Mouse (Mus musculus) hindbrain, embryonic 16.5 days (tissue): ENCODE measurements around the gene Plpp3. TPM values are rescaled to one million over a fixed set of nuclear protein-coding genes. Genes with fewer than 3 reads are reported as not detected.
A peak's percentile ranks its signal among the peaks of the same experiment; 100 is the strongest.

Experiments
- ATAC-seq: fragments of 200-750 bp; cut with Nextera tagmentation; 2 replicates; pipeline ENCODE4 v1.8.0; 2017; ENCODE audit warnings: moderate TSS enrichment, moderate library complexity
- H3K27ac ChIP-seq: fragments of 300-500 bp; sonication (generic); 2 replicates; pipeline ENCODE4 v1.5.1; 2014; ENCODE audit warnings: low read depth, mild to moderate bottlenecking, control low read depth, low read length, moderate library complexity
- H3K27me3 ChIP-seq: fragments of 300-500 bp; sonication (generic); replicated peaks from 2 replicates; pipeline ENCODE4 v1.6.1; 2014; ENCODE audit warnings: low read length; ENCODE audit not compliant: control insufficient read depth, insufficient read depth
- H3K36me3 ChIP-seq: fragments of 300-500 bp; sonication (generic); 2 replicates; pipeline ENCODE4 v1.6.1; 2014; ENCODE audit warnings: mild to moderate bottlenecking, low read length, moderate library complexity, mixed read lengths; ENCODE audit not compliant: control insufficient read depth, insufficient read depth
- H3K4me1 ChIP-seq: fragments of 300-500 bp; sonication (generic); 2 replicates; pipeline ENCODE4 v1.6.1; 2014; ENCODE audit warnings: low read depth, low read length; ENCODE audit not compliant: control insufficient read depth, insufficient read depth
- H3K4me2 ChIP-seq: fragments of 300-500 bp; sonication (generic); 2 replicates; pipeline ENCODE4 v1.6.1; 2014; ENCODE audit warnings: mild to moderate bottlenecking, low read length, control low read depth, moderate library complexity
- H3K4me3 ChIP-seq: fragments of 300-500 bp; sonication (generic); 2 replicates; pipeline ENCODE4 v1.5.1; 2014; ENCODE audit warnings: mild to moderate bottlenecking, low read length, control low read depth, moderate library complexity
- H3K9ac ChIP-seq: fragments of 300-500 bp; sonication (generic); 2 replicates; pipeline ENCODE4 v1.6.1; 2014; ENCODE audit warnings: low read depth, mild to moderate bottlenecking, control low read depth, low read length, moderate library complexity
- H3K9me3 ChIP-seq: fragments of 300-500 bp; sonication (generic); 2 replicates; pipeline ENCODE4 v1.6.1; 2014; ENCODE audit warnings: mild to moderate bottlenecking, low read length, moderate library complexity; ENCODE audit not compliant: control insufficient read depth
- WGBS: fragments of 180-500 bp; shearing (Covaris S2); extraction: QIAGEN DNeasy Blood & Tissue Kit; methylation state at CpG from one replicate; pipeline ENCODE4 v1.1.7; 2014; 5-methylcytosine and 5-hydroxymethylcytosine counted together
- polyA plus RNA-seq: library from polyadenylated mRNA; unstranded; fragments of >200 nt; fragmentation: Nextera tagmentation; extraction: Ambion mirVana; gene quantifications from 2 replicates; pipeline ENCODE4 v1.2.1, GENCODE M21; 2015

Gene Plpp3
- polyA plus RNA-seq, 1 experiment from 2014 or later, result 122 TPM

GRCm38 (mm10) chr4:105218202-105218601 is 61.1 kb downstream of the Plpp3 start:
- no peak overlapping the region for H3K4me2 ChIP-seq
- no peaks in the 10 kb centered on the region for H3K27me3 ChIP-seq
- no peak for ATAC-seq
- WGBS, result 68% methylated on average over 10 of the region's 10 CpGs
- no peaks in the 10 kb centered on the region for H3K36me3 ChIP-seq
- H3K27ac ChIP-seq, result no peak overlapping the region; the same call in 1 of the 2 replicates
- H3K9ac ChIP-seq, result no peak overlapping the region
- H3K4me1 ChIP-seq, result no peaks in the 10 kb centered on the region; the same call in 1 of the 2 replicates
- no peak overlapping the region for H3K4me3 ChIP-seq
- no peaks in the 10 kb centered on the region for H3K9me3 ChIP-seq

GRCm38 (mm10) chr4:105219316-105219715 is 62.2 kb downstream of the Plpp3 start:
- Histone ChIP-seq H3K4me3 (no peak overlapping the region), H3K4me1 (no peaks in the 10 kb centered on the region; the same call in 1 of the 2 replicates), H3K36me3 (no peaks in the 10 kb centered on the region), H3K27me3 (no peaks in the 10 kb centered on the region), H3K9me3 (no peaks in the 10 kb centered on the region), H3K9ac (no peak overlapping the region), H3K4me2 (no peak overlapping the region), H3K27ac (no peak overlapping the region)
- peak; percentile 63; the same call in 1 of the 2 replicates for ATAC-seq
- WGBS, result 69% methylated on average over 13 of the region's 13 CpGs

GRCm38 (mm10) chr4:105220849-105221248 is 63.7 kb downstream of the Plpp3 start:
- H3K4me3 ChIP-seq, result no peak overlapping the region
- 0 out of 2 replicates have a peak overlapping the region, but pooled peaks have one; percentile 2 for H3K27ac ChIP-seq
- H3K27me3 ChIP-seq, result no peaks in the 10 kb centered on the region
- WGBS, result 92% methylated on average over 3 of the region's 3 CpGs
- no peak overlapping the region for H3K4me2 ChIP-seq
- no peaks in the 10 kb centered on the region for H3K36me3 ChIP-seq
- H3K4me1 ChIP-seq, result no peaks in the 10 kb centered on the region; the same call in 1 of the 2 replicates
- no peak; the same call in 1 of the 2 replicates for ATAC-seq
- H3K9me3 ChIP-seq, result no peaks in the 10 kb centered on the region
- H3K9ac ChIP-seq, result no peak overlapping the region

GRCm38 (mm10) chr4:105221256-105221840 is 64.2 kb downstream of the Plpp3 start:
- H3K4me3 ChIP-seq, result no peak overlapping the region
- H3K4me2 ChIP-seq, result no peak overlapping the region
- no peaks in the 10 kb centered on the region for H3K9me3 ChIP-seq
- no peaks in the 10 kb centered on the region for H3K36me3 ChIP-seq
- 63% methylated on average over 11 of the region's 11 CpGs for WGBS
- ATAC-seq, result peak; percentile 57; the same call in 1 of the 2 replicates
- H3K27me3 ChIP-seq, result no peaks in the 10 kb centered on the region
- no peaks in the 10 kb centered on the region; the same call in 1 of the 2 replicates for H3K4me1 ChIP-seq
- H3K27ac ChIP-seq, result no peak overlapping the region
- no peak overlapping the region for H3K9ac ChIP-seq

GRCm38 (mm10) chr4:105223101-105223924 is 66.2 kb downstream of the Plpp3 start:
- Histone ChIP-seq H3K9ac (no peak overlapping the region), H3K36me3 (no peaks in the 10 kb centered on the region), H3K27ac (no peak overlapping the region), H3K4me3 (no peak overlapping the region), H3K4me2 (no peak overlapping the region), H3K9me3 (no peaks in the 10 kb centered on the region), H3K4me1 (no peaks in the 10 kb centered on the region; the same call in 1 of the 2 replicates), H3K27me3 (no peaks in the 10 kb centered on the region)
- ATAC-seq, result no peak
- 85% methylated on average over 5 of the region's 5 CpGs for WGBS

- Histone ChIP-seq H3K4me1 (no peaks in the 10 kb centered on the region; the same call in 1 of the 2 replicates), H3K9ac (no peak overlapping the region), H3K36me3 (no peaks in the 10 kb centered on the region), H3K9me3 (no peaks in the 10 kb centered on the region), H3K27me3 (no peaks in the 10 kb centered on the region), H3K4me2 (no peak overlapping the region), H3K27ac (no peak overlapping the region), H3K4me3 (no peak overlapping the region)
- ATAC-seq, result no peak
- 51% methylated on average over 4 of the region's 4 CpGs for WGBS
Measured at GRCm38 (mm10) chr4:105223925-105224300, 66.8 kb downstream of the Plpp3 start.

GRCm38 (mm10) chr4:105225512-105225911 is 68.4 kb downstream of the Plpp3 start:
- H3K4me2 ChIP-seq, result no peak overlapping the region
- H3K4me3 ChIP-seq, result no peak overlapping the region
- H3K9me3 ChIP-seq, result no peaks in the 10 kb centered on the region
- H3K27me3 ChIP-seq, result no peaks in the 10 kb centered on the region
- no peak overlapping the region for H3K9ac ChIP-seq
- no peak overlapping the region for H3K27ac ChIP-seq
- H3K36me3 ChIP-seq, result no peaks in the 10 kb centered on the region
- 0 out of 2 replicates have a peak, but pooled peaks have one; percentile 59 for ATAC-seq
- 67% methylated on average over 2 of the region's 2 CpGs for WGBS
- no peaks in the 10 kb centered on the region; the same call in 1 of the 2 replicates for H3K4me1 ChIP-seq

GRCm38 (mm10) chr4:105226351-105226750 is 69.2 kb downstream of the Plpp3 start:
- Histone ChIP-seq H3K9me3 (no peaks in the 10 kb centered on the region), H3K36me3 (no peaks in the 10 kb centered on the region), H3K9ac (no peak overlapping the region), H3K4me3 (no peak overlapping the region), H3K27me3 (no peaks in the 10 kb centered on the region), H3K4me2 (no peak overlapping the region), H3K4me1 (no peaks in the 10 kb centered on the region; the same call in 1 of the 2 replicates), H3K27ac (no peak overlapping the region)
- ATAC-seq, result no peak
- 73% methylated on average over 6 of the region's 6 CpGs for WGBS

GRCm38 (mm10) chr4:105230127-105230526 is 73.0 kb downstream of the Plpp3 start:
- no peak overlapping the region for H3K4me3 ChIP-seq
- ATAC-seq, result no peak
- H3K9ac ChIP-seq, result no peak overlapping the region
- 89% methylated on average over 8 of the region's 8 CpGs for WGBS
- H3K4me1 ChIP-seq, result no peaks in the 10 kb centered on the region
- H3K27ac ChIP-seq, result no peak overlapping the region
- no peaks in the 10 kb centered on the region for H3K27me3 ChIP-seq
- no peak overlapping the region for H3K4me2 ChIP-seq
- no peaks in the 10 kb centered on the region for H3K9me3 ChIP-seq
- no peaks in the 10 kb centered on the region for H3K36me3 ChIP-seq
